Mouse (Mus musculus): ENCODE data around the gene Paip2b. TPM values are rescaled to one million over a fixed set of nuclear protein-coding genes. Genes with fewer than 3 reads are reported as not detected.

Gene Paip2b
- polyA plus RNA-seq, 2 experiments: 18.2 to 36.3 TPM

DNA sequence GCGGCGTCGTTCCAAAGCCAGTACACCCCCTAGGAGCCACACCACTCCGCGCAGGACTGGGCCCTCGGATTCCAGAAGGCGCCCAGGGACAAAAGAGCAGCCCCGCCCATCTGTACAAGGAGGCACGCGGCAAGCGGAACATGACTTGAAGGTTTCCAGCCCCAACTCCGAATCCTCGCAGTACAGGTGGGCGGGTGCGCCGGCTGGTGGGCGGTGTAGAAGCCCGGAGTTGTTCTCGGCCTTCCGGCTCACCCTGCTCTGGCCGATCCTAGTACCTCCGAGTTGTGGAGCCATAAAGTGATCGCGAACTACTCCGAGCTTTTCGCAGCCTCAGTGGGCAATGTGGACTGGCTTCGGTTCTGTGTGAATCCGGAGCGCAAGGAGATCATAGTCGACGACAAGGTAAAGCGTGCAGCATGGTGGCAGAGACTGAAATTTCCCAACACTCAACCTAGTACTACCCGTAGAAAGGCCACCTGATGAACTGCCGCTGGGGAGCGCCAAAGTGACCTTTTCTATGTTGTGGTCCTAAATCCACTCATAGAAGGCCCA lies 68.6 kb downstream of the Paip2b start:
- peaks cover 2% of the 10 kb centered on the region; the same call in 1 of the 2 replicates for H3K36me3 ChIP-seq (ENCODE audit: control insufficient read depth, insufficient read depth, low read length)
- peak; percentile 73 for ATAC-seq (ENCODE audit: low FRiP score, low read depth)
- peak overlapping the region; percentile 35 for H3K4me3 ChIP-seq (replicated peaks; ENCODE audit: low read length)
- WGBS: 1% methylated on average over 35 of the region's 35 CpGs
- H3K27ac ChIP-seq (replicated peaks; ENCODE audit: low read depth, low read length): no peak overlapping the region
- no peaks in the 10 kb centered on the region for H3K9me3 ChIP-seq (ENCODE audit: control insufficient read depth, low read length)
- peaks cover 5% of the 10 kb centered on the region; the same call in 1 of the 2 replicates for H3K4me1 ChIP-seq (ENCODE audit: control insufficient read depth, insufficient read depth, low read length)
- DNase-seq (ENCODE audit: low spot score): peak; percentile 20
- TF ChIP-seq POLR2A (IDR thresholded peaks at IDR 0.05; ENCODE audit: borderline replicate concordance, extremely low read depth, insufficient read depth, insufficient read length): no peak
- H3K27me3 ChIP-seq (ENCODE audit: control insufficient read depth, insufficient read depth, low read length): peaks cover 38% of the 10 kb centered on the region
- H3K4me2 ChIP-seq (replicated peaks; ENCODE audit: low read depth, low read length, severe bottlenecking): peak overlapping the region; percentile 55
- H3K9ac ChIP-seq (ENCODE audit: low read depth, low read length, severe bottlenecking): peak overlapping the region; percentile 43; the same call in 1 of the 2 replicates

DNA sequence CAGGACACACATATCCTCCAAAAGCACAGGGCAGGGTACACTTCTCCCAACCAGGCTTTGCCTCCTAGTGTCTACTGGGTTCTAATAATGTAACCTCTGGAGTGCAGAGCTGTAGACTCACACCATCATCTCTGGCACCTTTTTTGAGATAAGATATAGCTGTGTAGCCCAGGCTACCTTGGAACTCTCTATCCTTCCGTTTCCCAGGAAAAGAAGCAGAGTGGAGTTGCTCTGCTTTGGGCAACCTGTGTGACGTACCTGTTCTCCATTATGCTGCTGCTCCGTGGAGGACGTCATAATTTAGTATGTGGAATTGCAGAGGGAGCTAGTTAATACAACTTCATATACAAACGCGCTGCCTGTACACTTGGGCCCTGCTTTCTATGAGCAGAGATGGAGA lies 69.2 kb downstream of the Paip2b start, which contains the start of gene Ankrd53:
Gene Ankrd53, plus strand, starts transcription at position 301 of the 400 bp plus-strand sequence.
- no peak for DNase-seq (ENCODE audit: low spot score)
- Histone ChIP-seq H3K4me1 (ENCODE audit: control insufficient read depth, insufficient read depth, low read length) (peaks cover 5% of the 10 kb centered on the region; the same call in 1 of the 2 replicates), H3K4me3 (replicated peaks; ENCODE audit: low read length) (peak within 1 kb of the TSS; percentile 35), H3K27ac (replicated peaks; ENCODE audit: low read depth, low read length) (no peak within 1 kb of the TSS), H3K27me3 (ENCODE audit: control insufficient read depth, insufficient read depth, low read length) (peaks cover 45% of the 10 kb centered on the region), H3K4me2 (replicated peaks; ENCODE audit: low read depth, low read length, severe bottlenecking) (peak within 1 kb of the TSS; percentile 55), H3K9me3 (ENCODE audit: control insufficient read depth, low read length) (no peaks in the 10 kb centered on the region), H3K9ac (ENCODE audit: low read depth, low read length, severe bottlenecking) (peak within 1 kb of the TSS; percentile 43; the same call in 1 of the 2 replicates), H3K36me3 (ENCODE audit: control insufficient read depth, insufficient read depth, low read length) (no peaks in the 10 kb centered on the region; the same call in 1 of the 2 replicates)
- no peak for TF ChIP-seq POLR2A (IDR thresholded peaks at IDR 0.05; ENCODE audit: borderline replicate concordance, extremely low read depth, insufficient read depth, insufficient read length)
- 17% methylated on average over 6 of the region's 6 CpGs for WGBS
- no peak for ATAC-seq (ENCODE audit: low FRiP score, low read depth)

DNA sequence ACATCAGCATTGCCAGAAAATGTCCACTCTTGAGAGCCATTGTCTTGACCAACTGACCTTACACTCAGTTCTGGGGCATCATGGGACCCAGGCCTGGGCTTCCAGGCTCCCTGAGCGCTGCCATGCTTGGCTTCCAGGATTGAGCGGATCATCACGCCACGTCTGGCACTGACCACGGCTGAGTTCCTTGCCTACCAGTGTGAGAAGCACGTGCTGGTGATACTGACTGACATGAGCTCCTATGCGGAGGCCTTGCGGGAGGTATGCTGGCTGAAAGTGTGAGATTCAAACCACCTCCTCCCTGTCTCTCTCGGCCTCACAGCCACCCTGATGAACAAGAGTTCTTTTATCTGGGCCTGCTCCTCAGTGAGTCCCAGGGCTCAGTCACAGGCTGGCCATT lies 75.5 kb downstream of the Paip2b start:
- TF ChIP-seq POLR2A (IDR thresholded peaks at IDR 0.05; ENCODE audit: borderline replicate concordance, extremely low read depth, insufficient read depth, insufficient read length): no peak
- Histone ChIP-seq H3K4me1 (ENCODE audit: control insufficient read depth, insufficient read depth, low read length) (no peaks in the 10 kb centered on the region), H3K36me3 (ENCODE audit: control insufficient read depth, insufficient read depth, low read length) (no peaks in the 10 kb centered on the region), H3K4me3 (replicated peaks; ENCODE audit: low read length) (no peak overlapping the region), H3K9ac (ENCODE audit: low read depth, low read length, severe bottlenecking) (no peak overlapping the region), H3K9me3 (ENCODE audit: control insufficient read depth, low read length) (no peaks in the 10 kb centered on the region), H3K27me3 (ENCODE audit: control insufficient read depth, insufficient read depth, low read length) (peaks cover 37% of the 10 kb centered on the region), H3K27ac (replicated peaks; ENCODE audit: low read depth, low read length) (no peak overlapping the region), H3K4me2 (replicated peaks; ENCODE audit: low read depth, low read length, severe bottlenecking) (no peak overlapping the region)
- ATAC-seq (ENCODE audit: low FRiP score, low read depth) (no peak), DNase-seq (ENCODE audit: low spot score) (no peak)
- WGBS: 73% methylated on average over 9 of the region's 9 CpGs

Other genes starting within 250 kb of the Paip2b start
- not detected in 2 replicates for gene Clec4f, start 175.6 kb downstream of the Paip2b start, polyA plus RNA-seq (2012; rRNA removed)
- gene Clec4f, start 175.6 kb downstream of the Paip2b start, polyA plus RNA-seq (2014; fragmentation: Nextera tagmentation; extraction: Ambion mirVana): not detected in 2 replicates
- not detected in 2 replicates for gene Cd207, start 153.9 kb downstream of the Paip2b start, polyA plus RNA-seq (2012; rRNA removed)
- not detected in 2 replicates for gene Cd207, start 153.9 kb downstream of the Paip2b start, polyA plus RNA-seq (2014; fragmentation: Nextera tagmentation; extraction: Ambion mirVana)
- gene Vax2, start 120.5 kb downstream of the Paip2b start, polyA plus RNA-seq (2012; rRNA removed): 0.70 and 1.1 TPM in 2 replicates
- gene Vax2, start 120.5 kb downstream of the Paip2b start, polyA plus RNA-seq (2014; fragmentation: Nextera tagmentation; extraction: Ambion mirVana): 0.80 and 1.4 TPM in 2 replicates
- gene Atp6v1b1, start 88.8 kb downstream of the Paip2b start, polyA plus RNA-seq (2012; rRNA removed): 0.05 TPM in 2 replicates
- not detected in 2 replicates for gene Atp6v1b1, start 88.8 kb downstream of the Paip2b start, polyA plus RNA-seq (2014; fragmentation: Nextera tagmentation; extraction: Ambion mirVana)
- not detected in 2 replicates for gene Ankrd53, start 69.1 kb downstream of the Paip2b start, polyA plus RNA-seq (2012; rRNA removed)
- not detected in 2 replicates for gene Ankrd53, start 69.1 kb downstream of the Paip2b start, polyA plus RNA-seq (2014; fragmentation: Nextera tagmentation; extraction: Ambion mirVana)
- gene Tex261, start 55.9 kb downstream of the Paip2b start, polyA plus RNA-seq (2012; rRNA removed): 77.4 and 108 TPM in 2 replicates
- 90.2 and 90.4 TPM in 2 replicates for gene Tex261, start 55.9 kb downstream of the Paip2b start, polyA plus RNA-seq (2014; fragmentation: Nextera tagmentation; extraction: Ambion mirVana)
- 37.6 and 38.7 TPM in 2 replicates for gene Nagk, start 36.8 kb downstream of the Paip2b start, polyA plus RNA-seq (2012; rRNA removed)
- 57.5 and 59.9 TPM in 2 replicates for gene Nagk, start 36.8 kb downstream of the Paip2b start, polyA plus RNA-seq (2014; fragmentation: Nextera tagmentation; extraction: Ambion mirVana)
- 42.2 and 55.4 TPM in 2 replicates for gene Zfp638, start 35.4 kb upstream of the Paip2b start, polyA plus RNA-seq (2012; rRNA removed)
- gene Zfp638, start 35.4 kb upstream of the Paip2b start, polyA plus RNA-seq (2014; fragmentation: Nextera tagmentation; extraction: Ambion mirVana): 61.8 and 71.5 TPM in 2 replicates
- gene Dysf, start 176.8 kb upstream of the Paip2b start, polyA plus RNA-seq (2012; rRNA removed): 16.5 and 18.2 TPM in 2 replicates
- gene Dysf, start 176.8 kb upstream of the Paip2b start, polyA plus RNA-seq (2014; fragmentation: Nextera tagmentation; extraction: Ambion mirVana): 10.5 and 13.2 TPM in 2 replicates

Measured in limb, embryonic 14.5 days (tissue).